Mouse (Mus musculus): ENCODE results near the gene Gm4792.

- TF ChIP-seq HCFC1 (IDR thresholded peaks at IDR 0.05; ENCODE audit: borderline replicate concordance, insufficient read depth, low read length) (no peak), ZC3H11A (IDR thresholded peaks at IDR 0.05; ENCODE audit: borderline replicate concordance, low read depth, low read length) (no peak), ZNF384 (IDR thresholded peaks at IDR 0.05; ENCODE audit: low read depth, low read length) (no peak), MAFK (IDR thresholded peaks at IDR 0.05; ENCODE audit: insufficient read depth, low read depth, low read length) (no peak)
These were observed 4.1 kb downstream of the Gm4792 start for GRCm38 (mm10) chr10:94294437-94294836.

Measured in ES-E14 (cell line).